Comparison of ENCODE assay signal across 20 mouse cellular contexts in the genomic region with DNA sequence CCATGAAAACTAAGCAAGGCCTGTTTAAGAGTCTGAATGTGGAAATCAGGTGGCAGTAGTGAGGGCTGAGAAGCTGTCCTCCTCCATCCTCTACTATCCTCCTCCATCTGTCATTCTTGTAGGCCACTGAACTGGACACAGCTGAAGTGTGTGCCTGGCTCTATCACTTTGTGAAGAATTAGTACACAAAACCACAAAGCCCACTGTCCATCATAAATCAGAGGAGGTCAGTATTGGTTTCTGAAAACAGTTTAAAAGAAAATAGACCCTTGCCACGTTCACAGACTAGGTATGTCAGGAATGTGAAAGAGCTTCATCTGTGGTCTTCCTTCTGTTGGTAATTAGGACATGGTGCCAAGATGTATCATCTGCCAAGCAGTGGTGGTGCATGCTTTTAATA.
"Had no signal": no experiment of that assay in that cellular context is flagged by ENCODE, and none has a peak within 500 bp of the region (broad histone marks: within the 10 kb centered on the region; RNA-seq: fewer than 3 reads in every experiment).

No protein-coding gene starts in this region.

- ATAC-seq: hindbrain, embryonic 16.5 days; inflammation-experienced regulatory T-cells, adult 6 months; intestine, embryonic 15.5 days; intestine, postnatal 0 days had no signal

- H3K27me3 ChIP-seq: heart, embryonic 12.5 days; hindbrain, embryonic 12.5 days; intestine, embryonic 15.5 days; limb, embryonic 12.5 days; liver, embryonic 13.5 days had no signal

- DNase-seq: gastrocnemius, adult 2 months; gastrocnemius, postnatal 10 days; gastrocnemius, postnatal 25 days; heart, adult 18-20 months; heart, postnatal 10 days; heart, postnatal 4 days; kidney, adult 18-20 months; kidney, adult 8-10 months; kidney, postnatal 10 days; kidney, postnatal 25 days; kidney, postnatal 4 days; liver; liver, embryonic 13.5 days had no signal
